Mouse (Mus musculus) heart, postnatal 0 days (tissue): ENCODE data around the gene Mdfic. TPM values are rescaled to one million over a fixed set of nuclear protein-coding genes. Genes with fewer than 3 reads are reported as not detected.
A peak's percentile ranks its signal among the peaks of the same experiment; 100 is the strongest.
"Not testable (repeated sequence)": the region's sequence is repeated elsewhere in the genome, so short reads cannot be mapped to it uniquely, and the experiment has no call there.

Source experiments
- ATAC-seq: fragments of 200-750 bp; cut with Nextera tagmentation; 2 replicates; pipeline ENCODE4 v1.8.0; 2017; ENCODE audit warnings: low read depth, moderate number of reproducible peaks, moderate library complexity; ENCODE audit not compliant: insufficient read depth
- DNase-seq: peaks from one replicate; pipeline ENCODE4 v3.0.0-alpha.2; 2016; ENCODE audit warnings: low spot score
- H3K27ac ChIP-seq: fragments of 300-500 bp; sonication (generic); 2 replicates; pipeline ENCODE4 v1.5.1; 2014; ENCODE audit warnings: low read depth, mild to moderate bottlenecking
- H3K27me3 ChIP-seq: fragments of 300-500 bp; sonication (generic); 2 replicates; pipeline ENCODE4 v1.6.1; 2014; ENCODE audit warnings: low read length, mixed read lengths; ENCODE audit not compliant: control insufficient read depth, insufficient read depth
- H3K36me3 ChIP-seq: fragments of 300-500 bp; sonication (generic); replicated peaks from 2 replicates; pipeline ENCODE4 v1.6.1; 2014; ENCODE audit warnings: low read length, mixed read lengths; ENCODE audit not compliant: control insufficient read depth, insufficient read depth
- H3K4me1 ChIP-seq: fragments of 300-500 bp; sonication (generic); 2 replicates; pipeline ENCODE4 v1.6.1; 2014; ENCODE audit warnings: antibody characterized with exemption; ENCODE audit not compliant: control insufficient read depth, insufficient read depth
- H3K4me2 ChIP-seq: fragments of 300-500 bp; sonication (generic); 2 replicates; pipeline ENCODE4 v1.6.1; 2014; ENCODE audit warnings: low read depth, mild to moderate bottlenecking, low read length, moderate library complexity
- H3K4me3 ChIP-seq: fragments of 300-500 bp; sonication (generic); 2 replicates; pipeline ENCODE4 v1.5.1; 2014; ENCODE audit warnings: low read depth, low read length
- H3K9ac ChIP-seq: fragments of 300-500 bp; sonication (generic); replicated peaks from 2 replicates; pipeline ENCODE4 v1.6.1; 2014; ENCODE audit warnings: low read depth, low read length, mixed read lengths
- H3K9me3 ChIP-seq: fragments of 300-500 bp; sonication (generic); replicated peaks from 2 replicates; pipeline ENCODE4 v1.6.1; 2016; ENCODE audit warnings: low read length; ENCODE audit not compliant: control insufficient read depth
- CTCF ChIP-seq: IDR thresholded peaks from 2 replicates; pipeline ENCODE4 v1.5.1; 2016; ENCODE audit warnings: antibody characterized with exemption, control low read depth, low read depth
- EP300 ChIP-seq: IDR thresholded peaks from 2 replicates; pipeline ENCODE4 v1.6.1; 2016; ENCODE audit warnings: antibody characterized with exemption, low read depth
- WGBS: fragments of 180-500 bp; shearing (Covaris S2); extraction: QIAGEN DNeasy Blood & Tissue Kit; methylation state at CpG from one replicate; pipeline ENCODE4 v1.1.7; 2014; 5-methylcytosine and 5-hydroxymethylcytosine counted together
- polyA plus RNA-seq: library from polyadenylated mRNA; unstranded; fragments of >200 nt; fragmentation: Nextera tagmentation; extraction: Ambion mirVana; gene quantifications from 2 replicates; pipeline ENCODE4 v1.2.1, GENCODE M21; 2015
- total RNA-seq: library from RNA; depleted of rRNA; stranded (reverse); fragments of >200 nt; gene quantifications from 2 replicates; pipeline ENCODE4 v1.2.3, GENCODE M21; 2014; ENCODE audit warnings: low replicate concordance; rRNA removed

Gene Mdfic
- 11.1 and 16.9 TPM in 2 replicates for total RNA-seq
- polyA plus RNA-seq: 2.4 and 2.6 TPM in 2 replicates

- TF ChIP-seq CTCF: no peak
- 0 out of 2 replicates have a peak, but pooled peaks have one; percentile 24 for TF ChIP-seq EP300
- peak within 1 kb of the TSS; percentile 84 for H3K4me2 ChIP-seq
- no peaks in the 10 kb centered on the region for H3K9me3 ChIP-seq
- H3K9ac ChIP-seq: peak within 1 kb of the TSS; percentile 85
- peak within 1 kb of the TSS; percentile 85 for H3K27ac ChIP-seq
- WGBS: under 1% methylated on average over 15 of the region's 16 CpGs
- peak within 1 kb of the TSS; percentile 84 for H3K4me3 ChIP-seq
- H3K36me3 ChIP-seq: no peaks in the 10 kb centered on the region
- DNase-seq: peak; percentile 42
- H3K4me1 ChIP-seq: no peaks in the 10 kb centered on the region; the same call in 1 of the 2 replicates
- H3K27me3 ChIP-seq: no peaks in the 10 kb centered on the region
- peak; percentile 68 for ATAC-seq
Observed at GRCm38 (mm10) chr6:15720461-15720817, at the start of gene Mdfic. Gene Mdfic (plus strand): TSS chr6:15720661.

GRCm38 (mm10) chr6:15671364-15671763, 49.1 kb upstream of the Mdfic start:
- ATAC-seq (no peak), DNase-seq (no peak)
- H3K36me3 ChIP-seq: no peaks in the 10 kb centered on the region

GRCm38 (mm10) chr6:15710080-15710479, 10.4 kb upstream of the Mdfic start:
- H3K9ac ChIP-seq: no peak overlapping the region
- H3K4me2 ChIP-seq: no peak overlapping the region
- no peaks in the 10 kb centered on the region for H3K36me3 ChIP-seq
- no peak overlapping the region for H3K27ac ChIP-seq
- no peaks in the 10 kb centered on the region for H3K27me3 ChIP-seq
- ATAC-seq (no peak), DNase-seq (no peak)
- no peak overlapping the region for H3K4me3 ChIP-seq
- TF ChIP-seq EP300: no peak
- no peak for TF ChIP-seq CTCF
- no peaks in the 10 kb centered on the region for H3K9me3 ChIP-seq
- WGBS: 90% methylated on average over 4 of the region's 4 CpGs
- H3K4me1 ChIP-seq: no peaks in the 10 kb centered on the region

More at GRCm38 (mm10) chr6:15671364-15671763, 49.1 kb upstream of the Mdfic start:
- H3K9ac ChIP-seq: no peak overlapping the region
- TF ChIP-seq CTCF (no peak), EP300 (no peak)
- H3K4me3 ChIP-seq: no peak overlapping the region
- H3K4me2 ChIP-seq: no peak overlapping the region
- H3K27ac ChIP-seq: no peak overlapping the region
- H3K4me1 ChIP-seq: no peaks in the 10 kb centered on the region
- H3K27me3 ChIP-seq: no peaks in the 10 kb centered on the region
- H3K9me3 ChIP-seq: no peaks in the 10 kb centered on the region

GRCm38 (mm10) chr6:15710706-15711105, 9.8 kb upstream of the Mdfic start:
- DNase-seq: no peak
- Histone ChIP-seq H3K27me3 (no peaks in the 10 kb centered on the region), H3K27ac (no peak overlapping the region), H3K9me3 (no peaks in the 10 kb centered on the region), H3K9ac (no peak overlapping the region), H3K4me2 (no peak overlapping the region), H3K4me1 (no peaks in the 10 kb centered on the region), H3K36me3 (no peaks in the 10 kb centered on the region), H3K4me3 (no peak overlapping the region)
- WGBS: 87% methylated on average over 7 of the region's 7 CpGs
- TF ChIP-seq EP300 (no peak), CTCF (no peak)
- ATAC-seq: no peak

- H3K4me3 ChIP-seq: no peak overlapping the region
- 72% methylated on average over 2 of the region's 2 CpGs for WGBS
- TF ChIP-seq CTCF (no peak), EP300 (no peak)
- no peak overlapping the region for H3K4me2 ChIP-seq
- DNase-seq (no peak), ATAC-seq (no peak)
- no peak overlapping the region for H3K27ac ChIP-seq
- H3K9ac ChIP-seq: no peak overlapping the region
- no peaks in the 10 kb centered on the region for H3K9me3 ChIP-seq
- H3K36me3 ChIP-seq: no peaks in the 10 kb centered on the region
- H3K4me1 ChIP-seq: no peaks in the 10 kb centered on the region
- H3K27me3 ChIP-seq: no peaks in the 10 kb centered on the region
Observed at GRCm38 (mm10) chr6:15712860-15713385, 7.5 kb upstream of the Mdfic start.

- H3K27me3 ChIP-seq, H3K4me2 ChIP-seq, DNase-seq, H3K4me1 ChIP-seq, H3K9me3 ChIP-seq, H3K36me3 ChIP-seq, H3K27ac ChIP-seq, H3K4me3 ChIP-seq, H3K9ac ChIP-seq, ATAC-seq: not testable (repeated sequence)
- 91% methylated on average over 1 of the region's 1 CpGs for WGBS
Observed at GRCm38 (mm10) chr6:15714036-15714435, 6.4 kb upstream of the Mdfic start.
